Mouse (Mus musculus) ES-Bruce4 (cell line): Measurements from ENCODE around the gene Xpo4. TPM values are rescaled to one million over a fixed set of nuclear protein-coding genes. Genes with fewer than 3 reads are reported as not detected.
A peak's percentile ranks its signal among the peaks of the same experiment; 100 is the strongest.

Experiments used
- H3K27ac ChIP-seq: 2 replicates; pipeline ENCODE4 v1.5.1; 2012; ENCODE audit warnings: low read length, inconsistent platforms; ENCODE audit not compliant: insufficient read depth
- H3K27me3 ChIP-seq: 2 replicates; pipeline ENCODE4 v1.6.1; 2012; ENCODE audit warnings: mild to moderate bottlenecking, low read length, inconsistent platforms; ENCODE audit not compliant: control insufficient read depth, poor library complexity, insufficient read depth, severe bottlenecking
- H3K36me3 ChIP-seq: 2 replicates; pipeline ENCODE4 v1.6.1; 2012; ENCODE audit warnings: inconsistent platforms, mild to moderate bottlenecking, low read length, moderate library complexity; ENCODE audit not compliant: control insufficient read depth, poor library complexity, insufficient read depth, severe bottlenecking
- H3K4me1 ChIP-seq: one replicate; pipeline ENCODE4 v1.8.1; 2011; ENCODE audit warnings: low read length; ENCODE audit not compliant: control insufficient read depth, insufficient read depth
- H3K4me3 ChIP-seq: 2 replicates; pipeline ENCODE4 v1.5.1; 2011; ENCODE audit warnings: low read depth, mild to moderate bottlenecking, low read length
- H3K9ac ChIP-seq: 2 replicates; pipeline ENCODE4 v1.6.1; 2012; ENCODE audit warnings: low read depth, mild to moderate bottlenecking, inconsistent platforms; ENCODE audit not compliant: poor library complexity, severe bottlenecking
- H3K9me3 ChIP-seq: replicated peaks from 2 replicates; pipeline ENCODE4 v1.6.1; 2012; ENCODE audit warnings: mild to moderate bottlenecking, low read length, inconsistent platforms; ENCODE audit not compliant: control insufficient read depth, poor library complexity, insufficient read depth, severe bottlenecking
- CTCF ChIP-seq: IDR thresholded peaks from one replicate; pipeline ENCODE4 v1.8.1; 2011; ENCODE audit warnings: low read depth, low read length
- EP300 ChIP-seq: IDR thresholded peaks from 2 replicates; pipeline ENCODE4 v1.6.1; 2011; ENCODE audit warnings: low read depth, low read length; ENCODE audit not compliant: insufficient read depth
- POLR2A ChIP-seq: IDR thresholded peaks from one replicate; pipeline ENCODE4 v1.8.1; 2011; ENCODE audit warnings: low read length; ENCODE audit not compliant: insufficient read depth
- polyA plus RNA-seq: library from polyadenylated mRNA; stranded (reverse); fragments of >200 nt; gene quantifications from 2 replicates; pipeline ENCODE4 v1.2.4, GENCODE M21; 2011; ENCODE audit warnings: low read depth; ENCODE audit not compliant: missing spikeins, insufficient read depth, insufficient read length

Xpo4 gene
- polyA plus RNA-seq, 1 experiment = 64.1 TPM

DNA sequence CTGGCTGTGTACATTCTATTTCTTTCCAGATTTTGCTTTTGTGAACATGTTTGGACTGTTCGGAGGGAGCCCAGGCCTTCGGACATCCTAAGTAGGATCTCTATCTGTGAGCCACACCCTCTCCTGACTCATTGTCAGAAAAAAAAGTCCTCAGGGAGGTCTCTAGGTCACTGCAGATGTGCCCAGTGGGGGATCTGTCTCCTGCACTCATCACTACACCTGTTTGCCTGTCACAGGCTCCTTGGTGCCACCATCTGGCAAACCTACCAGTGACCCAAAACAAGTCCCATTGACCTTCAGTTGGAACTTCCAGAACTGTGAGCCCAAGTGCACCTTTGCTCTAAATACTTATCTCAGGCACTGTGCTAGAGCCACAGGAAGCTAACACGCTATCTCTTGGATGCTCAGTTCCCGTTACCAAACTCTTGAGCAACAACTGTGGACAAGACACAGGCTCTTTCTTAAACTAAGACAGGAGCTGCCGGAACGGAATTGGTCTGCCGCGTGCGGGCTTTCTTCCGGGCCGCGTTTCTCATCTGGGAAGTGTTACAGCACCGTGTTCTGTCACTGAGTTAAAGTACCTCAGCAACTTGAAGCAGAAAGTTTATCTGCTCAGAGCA, 121.7 kb downstream of the Xpo4 start:
- TF ChIP-seq CTCF (no peak), EP300 (peak; percentile 72)
- no peaks in the 10 kb centered on the region for H3K36me3 ChIP-seq
- H3K27me3 ChIP-seq = no peaks in the 10 kb centered on the region
- H3K27ac ChIP-seq = no peak overlapping the region
- H3K9me3 ChIP-seq = no peaks in the 10 kb centered on the region
- no peak overlapping the region for H3K4me3 ChIP-seq
- no peak overlapping the region for H3K9ac ChIP-seq
- H3K4me1 ChIP-seq = peaks cover 4% of the 10 kb centered on the region

DNA sequence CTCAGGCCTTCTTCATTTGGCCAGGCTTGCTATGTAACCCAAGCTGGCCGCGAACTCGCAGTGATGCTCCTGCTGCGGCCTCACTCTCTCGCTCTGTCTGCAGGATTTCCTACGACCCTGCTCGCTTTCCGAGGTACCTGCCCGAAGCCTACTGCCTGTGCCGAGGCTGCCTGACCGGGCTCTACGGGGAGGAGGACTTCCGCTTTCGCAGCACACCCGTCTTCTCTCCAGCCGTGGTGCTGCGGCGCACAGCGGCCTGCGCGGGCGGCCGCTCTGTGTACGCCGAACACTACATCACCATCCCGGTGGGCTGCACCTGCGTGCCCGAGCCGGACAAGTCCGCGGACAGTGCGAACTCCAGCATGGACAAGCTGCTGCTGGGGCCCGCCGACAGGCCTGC, 123.0 kb downstream of the Xpo4 start:
- H3K9me3 ChIP-seq = no peaks in the 10 kb centered on the region
- H3K36me3 ChIP-seq = no peaks in the 10 kb centered on the region
- TF ChIP-seq CTCF (no peak), POLR2A (peak; percentile 10)
- H3K9ac ChIP-seq = peak overlapping the region; percentile 37
- H3K27ac ChIP-seq = no peak overlapping the region
- peaks cover 12% of the 10 kb centered on the region for H3K4me1 ChIP-seq
- peak overlapping the region; percentile 45 for H3K4me3 ChIP-seq
- H3K27me3 ChIP-seq = no peaks in the 10 kb centered on the region

DNA sequence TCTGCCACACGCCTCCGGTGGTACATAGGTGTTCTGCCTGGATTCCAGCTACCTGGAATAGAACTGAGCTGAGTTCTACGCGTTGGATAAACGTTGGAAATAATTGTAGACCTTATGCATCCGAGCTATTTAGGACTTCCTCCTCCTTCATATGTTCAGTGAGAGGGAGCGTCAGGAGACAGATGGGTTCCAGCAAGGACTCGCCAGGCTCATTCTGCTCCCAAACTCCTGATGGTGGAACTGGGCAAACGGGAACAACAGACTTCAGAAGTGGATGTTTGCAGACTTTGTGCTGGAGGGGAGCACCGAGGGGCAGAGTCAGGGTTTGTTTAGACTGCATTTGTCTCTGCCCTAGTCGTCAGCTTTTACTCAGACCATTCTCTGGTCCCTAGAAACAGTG, 124.5 kb downstream of the Xpo4 start:
- TF ChIP-seq CTCF = no peak
- no peak for TF ChIP-seq POLR2A
- TF ChIP-seq EP300 = no peak
- no peaks in the 10 kb centered on the region for H3K36me3 ChIP-seq
- no peak overlapping the region for H3K27ac ChIP-seq
- no peak overlapping the region for H3K9ac ChIP-seq
- H3K4me3 ChIP-seq = no peak overlapping the region
- no peaks in the 10 kb centered on the region for H3K27me3 ChIP-seq
- no peaks in the 10 kb centered on the region for H3K9me3 ChIP-seq
- H3K4me1 ChIP-seq = peaks cover 9% of the 10 kb centered on the region

DNA sequence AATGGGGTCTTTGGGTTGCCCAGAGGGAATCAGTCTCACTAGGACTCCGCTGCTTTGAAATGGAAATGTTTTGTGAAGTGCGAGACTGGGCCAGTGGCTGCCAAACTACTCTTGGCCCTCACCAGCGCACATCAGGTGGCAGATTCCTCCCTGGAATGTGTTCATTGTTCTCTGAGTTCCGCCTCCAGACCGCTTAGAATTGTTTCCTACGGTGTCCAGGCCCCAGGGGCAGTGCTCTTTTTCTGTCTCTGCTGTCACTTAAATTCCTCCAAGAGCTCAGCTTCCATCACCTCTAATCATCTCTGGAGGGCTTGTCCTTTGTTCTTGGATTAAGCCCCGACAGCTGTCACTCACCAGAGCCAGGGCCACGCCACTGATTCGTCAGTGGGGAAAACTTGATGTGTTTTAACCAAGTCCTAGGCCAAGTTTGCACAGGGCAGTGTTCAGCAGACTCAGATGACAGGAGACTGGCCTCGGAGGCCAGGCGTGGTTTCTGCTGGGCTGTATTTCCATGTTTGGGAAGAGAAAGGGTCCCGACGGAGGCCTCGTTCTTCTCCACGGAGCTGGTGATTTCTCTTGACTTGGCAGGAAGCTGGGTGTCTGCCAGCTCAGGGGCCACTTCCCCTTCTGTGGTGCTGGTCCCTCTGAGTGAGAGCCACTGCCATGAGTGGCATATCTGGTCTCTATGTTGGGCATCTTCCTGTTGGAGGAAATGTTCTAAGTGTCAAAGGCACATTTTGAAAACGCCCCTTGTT, 127.8 kb downstream of the Xpo4 start:
- H3K9me3 ChIP-seq = no peaks in the 10 kb centered on the region
- peaks cover 17% of the 10 kb centered on the region for H3K4me1 ChIP-seq
- TF ChIP-seq CTCF (no peak), EP300 (peak; percentile 94)
- H3K4me3 ChIP-seq = no peak overlapping the region
- H3K9ac ChIP-seq = no peak overlapping the region
- H3K27ac ChIP-seq = peak overlapping the region; percentile 46; the same call in 1 of the 2 replicates
- no peaks in the 10 kb centered on the region for H3K27me3 ChIP-seq
- no peaks in the 10 kb centered on the region for H3K36me3 ChIP-seq

DNA sequence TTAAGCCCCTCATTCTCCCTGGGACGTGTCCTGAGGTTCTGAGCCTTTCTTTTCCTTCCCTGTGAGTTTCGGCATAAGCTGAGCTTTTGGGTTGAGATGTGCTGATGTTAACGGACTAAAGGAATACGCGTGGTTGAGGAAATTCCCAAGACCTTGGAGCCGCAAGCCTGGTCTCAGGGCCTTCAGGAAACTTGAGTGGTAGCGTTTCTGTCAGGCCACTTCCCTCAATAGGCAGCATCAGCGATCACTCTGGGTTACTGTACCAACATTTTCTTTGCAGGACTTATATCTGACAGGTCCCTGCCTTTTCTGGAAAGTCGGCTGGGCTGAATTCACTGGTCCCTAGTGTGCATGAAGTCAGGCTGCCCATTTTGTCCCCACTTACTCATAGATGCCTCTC, 128.4 kb downstream of the Xpo4 start:
- Histone ChIP-seq H3K9me3 (no peaks in the 10 kb centered on the region), H3K27ac (no peak overlapping the region), H3K4me1 (peaks cover 17% of the 10 kb centered on the region), H3K4me3 (no peak overlapping the region), H3K27me3 (no peaks in the 10 kb centered on the region), H3K9ac (no peak overlapping the region), H3K36me3 (no peaks in the 10 kb centered on the region)
- TF ChIP-seq POLR2A (no peak), CTCF (no peak), EP300 (no peak)

DNA sequence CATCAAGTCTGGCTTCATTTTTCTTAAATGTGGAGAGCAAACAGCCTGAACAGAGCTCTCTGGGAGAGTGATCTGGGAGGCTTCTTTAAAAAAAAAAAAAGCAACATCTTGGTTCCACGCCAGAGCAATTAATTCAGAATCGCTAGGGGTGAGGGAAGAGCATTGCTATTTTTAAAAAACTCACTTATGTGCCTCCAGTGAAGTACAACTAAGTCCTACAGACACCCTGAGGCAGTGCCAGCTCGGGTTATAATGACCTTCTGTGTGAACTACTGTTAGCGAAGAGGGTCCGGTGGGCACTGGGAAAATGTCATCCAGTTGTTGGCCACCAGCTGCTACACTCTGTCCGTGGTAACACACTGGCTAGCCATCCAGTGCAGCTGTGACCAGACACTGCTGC, 129.6 kb downstream of the Xpo4 start:
- no peak for TF ChIP-seq EP300
- no peak for TF ChIP-seq CTCF
- TF ChIP-seq POLR2A = no peak
- peaks cover 17% of the 10 kb centered on the region for H3K4me1 ChIP-seq
- no peak overlapping the region for H3K9ac ChIP-seq
- no peak overlapping the region for H3K4me3 ChIP-seq
- H3K27me3 ChIP-seq = no peaks in the 10 kb centered on the region
- H3K9me3 ChIP-seq = no peaks in the 10 kb centered on the region
- no peak overlapping the region for H3K27ac ChIP-seq
- H3K36me3 ChIP-seq = no peaks in the 10 kb centered on the region
